Mouse (Mus musculus) neutrophil, adult 5-6 weeks (primary cell): ENCODE data around the gene Trf. TPM values are rescaled to one million over a fixed set of nuclear protein-coding genes. Genes with fewer than 3 reads are reported as not detected.

Experiments
- ATAC-seq: fragments of 151-379, 151-347 bp; 2 replicates; pipeline ENCODE4 v1.8.0; 2017; ENCODE audit warnings: mild to moderate bottlenecking, moderate TSS enrichment; ENCODE audit not compliant: insufficient number of reproducible peaks, poor library complexity, low FRiP score, severe bottlenecking; ENCODE audit errors: extremely low read depth
- total RNA-seq: library from RNA; stranded (forward); fragments of 200-1000 nt; gene quantifications from 2 replicates; pipeline ENCODE4 v1.2.3, GENCODE M21; 2017

Trf gene
- total RNA-seq = 152 and 164 TPM in 2 replicates

DNA sequence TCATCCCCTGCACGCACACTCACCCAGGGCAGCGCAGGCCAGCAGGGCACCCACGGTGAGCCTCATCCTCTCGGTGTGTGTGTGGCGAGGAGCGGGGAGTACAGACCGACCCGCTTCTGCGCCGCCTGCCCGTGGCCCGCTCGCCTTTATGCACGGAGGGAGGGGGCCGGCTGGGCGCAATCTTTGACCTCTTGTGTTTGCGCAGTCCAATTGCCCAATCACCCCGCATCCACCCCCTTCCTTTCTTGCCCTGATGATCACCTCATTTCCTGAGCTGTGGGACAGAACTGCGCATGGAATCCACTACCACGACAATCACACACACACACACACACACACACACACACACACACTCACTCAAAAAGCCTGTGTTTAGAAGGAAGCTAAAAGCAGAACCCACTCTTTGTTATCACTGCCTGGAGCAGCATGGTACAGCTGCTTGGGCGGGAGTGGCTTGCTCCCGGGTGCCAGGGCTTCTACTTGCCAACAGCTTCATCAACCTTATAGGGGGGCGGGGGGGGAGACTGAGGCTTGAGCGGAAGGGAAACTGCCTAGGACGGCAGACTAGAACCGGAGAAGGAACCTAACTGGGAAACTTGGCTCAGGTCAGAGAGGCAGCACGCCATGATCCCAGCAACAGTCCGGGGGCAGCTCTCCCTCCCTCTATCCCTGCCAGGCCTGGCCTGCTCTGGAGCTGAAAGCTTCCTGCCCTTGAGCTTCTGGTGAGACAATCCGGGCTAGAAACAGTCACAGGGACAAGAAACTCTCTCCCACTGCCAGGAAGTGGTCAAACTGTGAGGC, at the start of gene Trf, which contains the start of gene Gm20425:
Gene Trf, minus strand, starts transcription at position 294 of the 801 bp plus-strand sequence.
Gene Gm20425, minus strand, starts transcription at position 157 of the 801 bp plus-strand sequence.
- peak; percentile 75 for ATAC-seq

- ATAC-seq = no peak
Measured at GRCm38 (mm10) chr9:103276876-103277275, 46.6 kb upstream of the Trf start.

DNA sequence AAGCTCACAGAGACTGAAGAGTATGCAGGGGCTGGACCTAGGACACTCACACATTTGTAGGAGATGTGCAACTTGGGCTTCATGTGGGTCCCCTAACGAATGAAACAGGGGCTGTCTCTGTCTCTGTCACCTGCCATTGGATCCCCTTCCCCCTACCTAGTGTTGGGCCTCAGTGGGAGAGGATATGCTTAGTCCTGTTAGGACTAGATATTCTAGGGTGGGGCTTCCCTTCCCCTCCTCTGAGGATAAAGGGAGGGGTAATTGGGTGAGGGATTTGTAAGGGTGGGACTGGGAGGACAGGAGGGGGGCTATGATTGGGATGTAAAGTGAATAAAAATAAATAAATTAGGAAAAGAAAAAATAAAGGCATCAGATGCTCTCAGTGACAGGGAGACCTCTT, 45.4 kb upstream of the Trf start:
- ATAC-seq = no peak

DNA sequence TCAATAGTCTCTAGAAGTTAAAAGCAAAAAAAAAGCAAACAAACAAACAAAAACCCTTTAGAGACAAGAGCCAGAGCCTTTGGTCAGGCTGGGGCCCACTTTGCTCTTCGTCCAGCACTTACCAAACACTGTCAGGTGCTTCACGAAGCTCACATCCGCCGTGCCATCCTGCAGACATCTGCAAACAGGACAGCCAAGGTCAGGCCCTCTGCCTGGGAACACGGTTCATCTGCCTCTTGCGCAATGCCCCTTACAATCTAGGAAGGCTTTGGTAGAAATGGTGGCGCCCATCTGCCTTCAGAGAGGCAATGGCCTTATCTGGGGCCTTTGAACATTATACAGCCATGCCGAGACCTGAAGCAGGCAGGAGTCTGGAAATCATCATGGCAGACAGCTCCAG, 44.6 kb upstream of the Trf start:
- ATAC-seq = no peak

DNA sequence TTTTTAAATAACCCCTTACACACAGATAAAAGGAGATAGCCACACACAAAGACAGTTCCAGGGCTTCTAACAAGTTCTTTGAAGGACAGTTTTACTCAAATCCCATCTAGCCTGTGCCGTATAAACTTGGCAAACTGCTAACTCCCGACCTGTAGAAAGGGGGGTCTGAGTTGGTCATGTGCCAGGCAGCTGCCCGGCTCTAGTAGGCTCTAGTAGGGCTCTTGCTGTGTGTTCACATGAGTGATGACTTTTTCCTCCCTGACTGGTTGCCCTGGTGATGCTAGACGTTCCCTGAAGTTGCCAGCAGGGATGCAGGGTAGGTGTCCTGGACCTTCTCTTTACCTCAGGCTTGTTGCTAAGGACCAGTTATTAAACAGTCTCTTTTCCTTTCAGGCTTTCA, 40.9 kb upstream of the Trf start:
- ATAC-seq = no peak

- ATAC-seq = no peak
Measured at GRCm38 (mm10) chr9:103265778-103266177, 35.5 kb upstream of the Trf start.

DNA sequence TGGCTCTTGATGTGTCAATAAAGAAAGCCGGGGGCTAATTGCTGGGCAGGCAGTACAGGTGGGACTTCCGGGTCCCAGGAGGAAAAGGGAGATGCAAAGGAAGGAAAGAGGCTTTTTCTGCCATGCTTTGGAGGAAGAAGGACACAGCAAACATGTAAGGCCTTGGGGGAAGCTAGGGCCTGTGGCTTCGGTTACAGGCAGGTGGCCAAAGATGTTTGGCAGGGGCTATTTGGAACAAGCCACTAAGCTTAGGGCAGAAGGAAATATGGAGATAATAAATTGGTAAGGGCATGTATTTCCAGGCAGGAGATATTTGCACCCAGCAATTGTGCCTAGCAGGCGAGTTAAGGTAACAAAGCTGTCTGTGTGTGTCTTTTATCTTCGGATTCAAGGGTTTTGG, 22.7 kb upstream of the Trf start:
- no peak for ATAC-seq

DNA sequence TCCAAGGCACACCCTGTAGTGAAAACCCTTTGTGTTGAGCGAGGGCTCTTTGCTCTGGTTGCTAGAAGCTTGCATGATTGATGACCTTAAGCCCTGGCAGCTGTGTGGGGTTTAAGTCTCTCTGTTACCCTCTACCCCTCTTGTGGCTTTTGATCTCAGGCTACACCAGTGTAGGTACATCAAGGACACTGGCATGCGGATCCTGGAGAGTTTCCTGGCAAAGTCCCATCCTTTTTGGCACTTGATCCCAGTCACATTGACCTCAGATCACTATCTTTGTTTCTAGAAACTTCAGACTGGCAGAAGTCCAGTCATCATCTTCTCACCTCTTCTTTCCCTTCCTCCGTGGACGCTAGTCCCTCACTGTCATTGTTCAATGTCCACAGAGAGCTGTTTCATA, 18.4 kb upstream of the Trf start:
- ATAC-seq = no peak

DNA sequence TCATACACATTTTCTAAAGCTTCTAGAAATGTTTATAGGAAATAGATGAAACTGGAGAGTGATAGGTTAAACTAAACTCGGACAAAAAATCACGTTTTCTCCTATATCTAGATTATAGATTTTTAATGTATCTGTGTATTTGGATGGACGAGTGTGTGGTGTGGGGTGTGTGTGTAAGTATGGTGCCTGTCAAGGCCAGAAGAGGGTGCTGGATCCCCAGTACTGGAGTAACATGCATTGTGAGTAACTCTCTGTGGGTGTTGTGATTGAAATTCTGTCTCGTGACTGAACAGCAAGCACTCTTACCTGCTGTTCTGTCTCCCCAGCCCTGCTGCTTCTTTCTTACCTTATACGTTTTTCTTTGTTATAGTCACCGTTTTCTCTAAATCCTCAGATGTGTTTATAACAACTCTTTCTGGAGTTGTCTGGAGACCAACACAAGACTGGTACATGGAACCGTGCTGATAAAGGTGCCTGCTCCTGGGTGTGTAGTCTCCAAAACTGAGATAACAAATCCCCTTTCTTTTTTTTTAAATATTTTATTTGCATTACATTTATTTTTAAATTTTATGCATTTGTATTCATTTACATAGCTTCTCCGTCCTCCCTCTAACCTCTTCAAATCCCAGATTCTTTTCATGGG, 16.4 kb upstream of the Trf start:
- no peak for ATAC-seq

DNA sequence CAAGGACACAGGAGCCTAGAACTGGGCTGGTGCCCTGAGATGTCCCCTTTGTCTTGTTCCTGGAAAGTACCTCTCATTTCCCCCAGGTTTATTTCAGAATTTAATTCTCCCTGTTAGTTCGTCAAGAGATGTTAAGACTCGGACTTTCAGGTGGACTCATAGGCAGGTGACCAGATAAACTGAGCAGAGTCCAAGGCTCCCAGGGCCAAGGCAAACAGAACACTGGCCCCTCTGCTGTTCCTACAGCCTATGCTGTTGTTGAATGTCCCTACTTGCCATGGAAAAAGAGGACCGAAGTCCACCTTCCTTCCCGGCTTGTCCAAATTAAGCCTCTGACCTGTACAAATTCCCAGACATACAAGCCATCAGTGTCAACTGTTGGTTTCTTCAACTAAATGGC, 13.4 kb upstream of the Trf start:
- ATAC-seq = no peak

- no peak for ATAC-seq
Measured at GRCm38 (mm10) chr9:103241206-103241605, 11.0 kb upstream of the Trf start.

DNA sequence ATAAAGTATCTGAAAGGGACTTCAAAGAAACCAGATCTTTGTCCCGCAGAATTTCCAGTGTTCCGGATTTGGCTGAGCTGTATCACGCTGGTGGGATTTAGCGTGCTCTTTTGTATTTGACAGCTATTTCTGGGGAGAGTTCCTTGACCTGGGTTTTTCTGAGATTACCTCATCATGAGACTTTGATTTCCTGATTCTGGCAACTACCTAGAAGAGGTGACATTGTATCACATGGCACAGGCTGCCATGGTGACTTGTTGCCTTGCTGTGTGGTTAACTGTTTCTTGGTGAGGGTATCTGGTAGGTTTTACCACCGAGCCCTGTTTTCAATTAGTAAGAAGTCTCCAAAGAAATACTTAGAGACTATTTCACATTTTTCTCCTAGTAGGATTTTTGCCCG, 9.2 kb upstream of the Trf start:
- no peak for ATAC-seq

GRCm38 (mm10) chr9:103234565-103235165, 4.4 kb upstream of the Trf start:
- ATAC-seq = 0 out of 2 replicates have a peak, but pooled peaks have one; percentile 9

- no peak for ATAC-seq
Measured at GRCm38 (mm10) chr9:103234059-103234458, 3.8 kb upstream of the Trf start.

GRCm38 (mm10) chr9:103233006-103233395, 2.8 kb upstream of the Trf start:
- no peak for ATAC-seq

- no peak for ATAC-seq
Measured at GRCm38 (mm10) chr9:103232232-103233005, 2.2 kb upstream of the Trf start.

GRCm38 (mm10) chr9:103229037-103229867, 992 bp downstream of the Trf start:
- no peak for ATAC-seq

DNA sequence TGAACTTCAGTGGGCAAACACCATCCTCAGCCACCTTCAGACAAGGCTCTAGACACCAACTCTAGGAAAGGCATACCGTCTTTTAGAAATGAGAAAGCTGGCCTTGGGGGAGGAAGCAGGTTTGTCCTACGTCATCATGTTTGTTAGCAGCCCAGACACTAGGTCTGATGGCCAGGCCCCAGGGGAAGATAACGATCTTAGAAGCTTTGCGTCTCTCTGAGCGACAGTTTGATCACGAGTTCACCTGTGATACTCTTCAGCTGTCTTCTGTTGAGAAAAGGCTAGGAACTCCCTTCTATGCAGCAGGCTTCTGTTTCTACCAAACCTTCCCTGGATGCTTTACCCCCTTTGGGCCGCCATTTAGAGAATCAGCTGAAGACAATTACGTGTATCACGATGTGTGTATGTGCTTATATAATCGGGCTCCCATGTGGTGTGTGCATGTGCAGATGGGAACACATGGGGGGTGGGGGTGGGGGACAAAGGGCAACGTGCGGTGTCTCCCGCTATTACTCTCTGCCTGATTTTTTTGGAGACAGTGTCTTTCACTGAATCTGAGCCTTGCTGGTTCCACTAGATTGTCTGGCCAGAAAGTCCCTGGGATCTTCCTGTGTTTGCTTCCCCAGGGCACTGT, 1.8 kb downstream of the Trf start:
- ATAC-seq = no peak
